Mouse (Mus musculus) hindbrain, embryonic 15.5 days (tissue): ENCODE measurements around the gene Ankrd31. TPM values are rescaled to one million over a fixed set of nuclear protein-coding genes. Genes with fewer than 3 reads are reported as not detected.

Source experiments
- ATAC-seq: fragments of 200-750 bp; cut with Nextera tagmentation; 2 replicates; pipeline ENCODE4 v1.8.0; 2017; ENCODE audit warnings: low read depth, moderate number of reproducible peaks, moderate TSS enrichment; ENCODE audit not compliant: low FRiP score
- H3K27ac ChIP-seq: fragments of 300-500 bp; sonication (generic); replicated peaks from 2 replicates; pipeline ENCODE4 v1.5.1; 2015; ENCODE audit warnings: mild to moderate bottlenecking, inconsistent platforms
- H3K27me3 ChIP-seq: fragments of 300-500 bp; sonication (generic); 2 replicates; pipeline ENCODE4 v1.6.1; 2015; ENCODE audit warnings: control low read depth, inconsistent platforms
- H3K36me3 ChIP-seq: fragments of 300-500 bp; sonication (generic); 2 replicates; pipeline ENCODE4 v1.6.1; 2015; ENCODE audit warnings: control low read depth, inconsistent platforms
- H3K4me1 ChIP-seq: fragments of 300-500 bp; sonication (generic); replicated peaks from 2 replicates; pipeline ENCODE4 v1.6.1; 2015; ENCODE audit warnings: control low read depth, inconsistent platforms
- H3K4me2 ChIP-seq: fragments of 300-500 bp; sonication (generic); 2 replicates; pipeline ENCODE4 v1.6.1; 2015; ENCODE audit warnings: moderate library complexity, mild to moderate bottlenecking, inconsistent platforms
- H3K4me3 ChIP-seq: fragments of 300-500 bp; sonication (generic); 2 replicates; pipeline ENCODE4 v1.5.1; 2015; ENCODE audit warnings: mild to moderate bottlenecking, inconsistent platforms
- H3K9ac ChIP-seq: fragments of 300-500 bp; sonication (generic); 2 replicates; pipeline ENCODE4 v1.6.1; 2015; ENCODE audit warnings: inconsistent platforms
- H3K9me3 ChIP-seq: fragments of 300-500 bp; sonication (generic); 2 replicates; pipeline ENCODE4 v1.6.1; 2016; ENCODE audit warnings: control low read depth, inconsistent platforms
- WGBS: fragments of 180-500 bp; shearing (Covaris S2); methylation state at CpG from one replicate; pipeline ENCODE4 v1.1.7; 2015; 5-methylcytosine and 5-hydroxymethylcytosine counted together
- polyA plus RNA-seq: library from polyadenylated mRNA; unstranded; fragments of >200 nt; fragmentation: Nextera tagmentation; extraction: Ambion mirVana; gene quantifications from 2 replicates; pipeline ENCODE4 v1.2.1, GENCODE M21; 2015

The Ankrd31 gene
- 0.03 TPM in 1 of 2 replicates, not detected in the other for polyA plus RNA-seq

DNA sequence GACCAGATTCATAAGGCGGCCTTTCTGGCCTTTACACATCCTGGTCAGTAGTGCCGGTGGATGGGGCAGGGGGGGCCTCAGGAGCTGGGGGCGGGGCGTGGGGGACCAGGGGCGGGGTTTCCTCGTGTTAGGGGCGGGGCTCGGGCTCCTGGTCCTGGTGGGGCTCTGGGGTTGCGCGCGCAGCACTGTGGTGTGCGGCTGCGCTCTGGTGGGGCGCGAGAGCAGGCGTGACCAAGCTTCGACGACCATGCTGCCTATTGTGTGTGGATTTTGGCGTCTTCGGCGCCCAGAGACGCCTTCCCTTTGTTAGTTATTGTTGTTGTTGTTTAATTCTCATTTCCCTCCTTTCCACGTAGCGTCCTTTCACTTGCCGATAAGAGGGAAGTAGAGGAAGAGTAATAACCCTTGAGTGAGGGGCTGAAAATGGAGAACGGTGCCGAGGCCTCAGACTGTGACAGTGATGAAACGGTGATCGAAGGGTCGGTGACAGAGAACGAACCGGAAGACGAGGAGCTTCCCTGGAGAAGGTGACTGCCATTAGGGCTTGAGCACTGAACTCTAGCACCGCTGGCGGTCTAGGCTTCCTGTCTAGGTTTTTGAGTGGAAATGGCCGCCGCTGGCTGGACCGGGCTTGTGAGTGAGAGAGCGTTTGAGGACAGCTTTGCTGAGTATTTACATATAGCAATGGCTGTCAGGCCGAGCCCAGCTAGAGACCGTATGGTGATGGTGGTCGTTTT is at the start of gene Ankrd31:
Gene Ankrd31 (plus strand): TSS at position 164 of the 737 bp plus-strand sequence.
- 90% methylated on average over 42 of the region's 42 CpGs for WGBS
- Histone ChIP-seq H3K9ac (no peak within 1 kb of the TSS), H3K27me3 (no peaks in the 10 kb centered on the region), H3K4me1 (no peaks in the 10 kb centered on the region), H3K4me2 (no peak within 1 kb of the TSS), H3K9me3 (no peaks in the 10 kb centered on the region), H3K27ac (no peak within 1 kb of the TSS), H3K4me3 (no peak within 1 kb of the TSS), H3K36me3 (no peaks in the 10 kb centered on the region)
- no peak for ATAC-seq

GRCm38 (mm10) chr13:96702567-96703278 is 45.3 kb upstream of the Ankrd31 start:
- no peaks in the 10 kb centered on the region for H3K4me1 ChIP-seq
- no peak overlapping the region for H3K9ac ChIP-seq
- H3K27me3 ChIP-seq: no peaks in the 10 kb centered on the region
- H3K9me3 ChIP-seq: no peaks in the 10 kb centered on the region
- no peaks in the 10 kb centered on the region for H3K36me3 ChIP-seq
- WGBS: 78% methylated on average over 9 of the region's 9 CpGs
- no peak overlapping the region for H3K4me2 ChIP-seq
- H3K4me3 ChIP-seq: no peak overlapping the region
- H3K27ac ChIP-seq: no peak overlapping the region
- no peak for ATAC-seq

GRCm38 (mm10) chr13:96709269-96710233 is 38.5 kb upstream of the Ankrd31 start:
- no peak overlapping the region for H3K9ac ChIP-seq
- H3K9me3 ChIP-seq: no peaks in the 10 kb centered on the region
- ATAC-seq: no peak
- H3K27me3 ChIP-seq: no peaks in the 10 kb centered on the region
- no peaks in the 10 kb centered on the region for H3K36me3 ChIP-seq
- WGBS: 83% methylated on average over 8 of the region's 8 CpGs
- H3K4me3 ChIP-seq: no peak overlapping the region
- H3K4me1 ChIP-seq: no peaks in the 10 kb centered on the region
- no peak overlapping the region for H3K4me2 ChIP-seq
- no peak overlapping the region for H3K27ac ChIP-seq

DNA sequence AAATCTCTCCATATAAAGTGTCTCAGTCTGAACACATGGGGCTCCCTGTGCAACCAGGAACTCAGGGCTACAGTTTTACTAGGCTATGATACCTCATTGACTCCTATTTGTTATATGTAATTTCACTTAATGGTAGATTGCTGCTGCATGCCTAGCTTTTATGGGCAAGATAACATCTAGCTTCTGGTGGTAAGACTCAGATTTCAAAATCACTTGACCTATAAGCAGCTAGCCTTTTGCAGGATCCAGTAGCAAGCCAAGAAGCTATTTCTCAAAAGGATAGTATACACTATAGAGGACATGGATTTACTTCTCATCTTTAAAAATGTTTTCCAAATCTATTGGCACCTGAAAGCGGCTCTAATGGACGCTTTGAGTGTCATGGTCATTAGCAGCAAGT is 31.8 kb upstream of the Ankrd31 start:
- Histone ChIP-seq H3K4me1 (no peaks in the 10 kb centered on the region), H3K4me2 (no peak overlapping the region), H3K4me3 (no peak overlapping the region), H3K27ac (no peak overlapping the region), H3K9ac (no peak overlapping the region), H3K36me3 (no peaks in the 10 kb centered on the region), H3K27me3 (no peaks in the 10 kb centered on the region), H3K9me3 (no peaks in the 10 kb centered on the region)
- 90% methylated on average over 2 of the region's 2 CpGs for WGBS
- no peak for ATAC-seq

DNA sequence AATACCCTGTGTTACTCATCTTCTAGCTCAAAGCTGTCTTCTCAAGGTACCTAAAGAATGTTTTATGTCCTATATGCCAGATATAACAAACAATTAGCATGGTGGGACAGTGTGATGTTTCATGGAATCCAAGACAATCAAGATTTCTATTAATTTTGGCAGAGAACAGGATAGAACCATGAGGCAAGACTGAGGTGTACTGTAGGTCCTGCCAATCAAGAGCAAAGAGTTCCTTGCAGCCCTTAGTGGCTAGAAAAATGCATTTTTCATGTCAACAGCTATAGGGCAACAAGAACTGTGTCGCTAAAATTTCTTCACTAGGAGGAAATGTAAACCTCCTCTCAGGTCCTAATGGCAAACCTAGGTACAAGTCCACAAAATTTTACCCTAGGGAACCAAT is 30.3 kb upstream of the Ankrd31 start:
- Histone ChIP-seq H3K4me1 (no peaks in the 10 kb centered on the region), H3K9me3 (no peaks in the 10 kb centered on the region), H3K36me3 (no peaks in the 10 kb centered on the region), H3K4me2 (no peak overlapping the region), H3K27ac (no peak overlapping the region), H3K4me3 (no peak overlapping the region), H3K9ac (no peak overlapping the region), H3K27me3 (no peaks in the 10 kb centered on the region)
- 67% methylated on average over 1 of the region's 1 CpGs for WGBS
- no peak for ATAC-seq

- no peaks in the 10 kb centered on the region for H3K4me1 ChIP-seq
- no peaks in the 10 kb centered on the region for H3K36me3 ChIP-seq
- H3K4me3 ChIP-seq: no peak overlapping the region
- H3K9ac ChIP-seq: no peak overlapping the region
- H3K9me3 ChIP-seq: no peaks in the 10 kb centered on the region
- no peaks in the 10 kb centered on the region for H3K27me3 ChIP-seq
- ATAC-seq: no peak
- no peak overlapping the region for H3K27ac ChIP-seq
- no peak overlapping the region for H3K4me2 ChIP-seq
- WGBS: 95% methylated on average over 2 of the region's 2 CpGs
Observed at GRCm38 (mm10) chr13:96720003-96720402, 28.1 kb upstream of the Ankrd31 start.

- no peaks in the 10 kb centered on the region for H3K9me3 ChIP-seq
- H3K36me3 ChIP-seq: no peaks in the 10 kb centered on the region
- 86% methylated on average over 7 of the region's 7 CpGs for WGBS
- no peak for ATAC-seq
- no peak overlapping the region for H3K27ac ChIP-seq
- H3K4me1 ChIP-seq: no peaks in the 10 kb centered on the region
- H3K9ac ChIP-seq: no peak overlapping the region
- no peak overlapping the region for H3K4me3 ChIP-seq
- H3K27me3 ChIP-seq: no peaks in the 10 kb centered on the region
- H3K4me2 ChIP-seq: no peak overlapping the region
Observed at GRCm38 (mm10) chr13:96728289-96728688, 19.8 kb upstream of the Ankrd31 start.

GRCm38 (mm10) chr13:96729146-96729545 is 18.9 kb upstream of the Ankrd31 start:
- no peaks in the 10 kb centered on the region for H3K9me3 ChIP-seq
- no peaks in the 10 kb centered on the region for H3K4me1 ChIP-seq
- WGBS: 97% methylated on average over 5 of the region's 5 CpGs
- no peak overlapping the region for H3K27ac ChIP-seq
- no peak overlapping the region for H3K4me2 ChIP-seq
- no peak for ATAC-seq
- no peak overlapping the region for H3K4me3 ChIP-seq
- no peaks in the 10 kb centered on the region for H3K36me3 ChIP-seq
- no peak overlapping the region for H3K9ac ChIP-seq
- H3K27me3 ChIP-seq: no peaks in the 10 kb centered on the region

- WGBS: 91% methylated on average over 1 of the region's 1 CpGs
- no peaks in the 10 kb centered on the region for H3K9me3 ChIP-seq
- H3K27ac ChIP-seq: no peak overlapping the region
- no peak overlapping the region for H3K4me3 ChIP-seq
- no peak overlapping the region for H3K9ac ChIP-seq
- H3K36me3 ChIP-seq: no peaks in the 10 kb centered on the region
- H3K4me1 ChIP-seq: no peaks in the 10 kb centered on the region
- no peak overlapping the region for H3K4me2 ChIP-seq
- ATAC-seq: no peak
- H3K27me3 ChIP-seq: no peaks in the 10 kb centered on the region
Observed at GRCm38 (mm10) chr13:96730116-96730515, 18.0 kb upstream of the Ankrd31 start.

- 47% methylated on average over 1 of the region's 1 CpGs for WGBS
Observed at GRCm38 (mm10) chr13:96735175-96735574, 12.9 kb upstream of the Ankrd31 start.

DNA sequence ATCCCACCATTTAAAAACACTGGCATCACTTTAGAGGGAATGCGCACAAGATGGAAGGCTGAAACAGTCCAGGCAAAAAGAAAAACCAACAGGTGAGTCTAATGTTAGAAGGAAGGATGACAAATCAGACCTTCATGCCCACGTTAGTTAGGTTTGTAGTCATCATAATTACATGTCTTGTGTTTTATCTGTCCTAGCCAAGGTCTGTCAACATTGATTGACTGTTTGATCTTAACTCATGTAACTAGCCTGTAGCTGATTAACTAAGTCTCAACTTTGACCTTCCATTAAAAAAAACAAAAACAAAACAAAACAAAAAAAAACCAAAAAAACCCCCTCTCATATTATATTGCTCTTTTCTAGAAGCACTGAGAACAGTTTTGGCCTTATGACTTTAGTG is 7.9 kb upstream of the Ankrd31 start:
- H3K36me3 ChIP-seq: no peaks in the 10 kb centered on the region
- H3K9me3 ChIP-seq: no peaks in the 10 kb centered on the region
- 90% methylated on average over 2 of the region's 2 CpGs for WGBS
- no peaks in the 10 kb centered on the region for H3K27me3 ChIP-seq
- H3K4me1 ChIP-seq: no peaks in the 10 kb centered on the region
- H3K4me3 ChIP-seq: no peak overlapping the region
- ATAC-seq: no peak
- H3K4me2 ChIP-seq: no peak overlapping the region
- no peak overlapping the region for H3K9ac ChIP-seq
- no peak overlapping the region for H3K27ac ChIP-seq

More at GRCm38 (mm10) chr13:96735175-96735574, 12.9 kb upstream of the Ankrd31 start:
- no peak for ATAC-seq
- H3K9me3 ChIP-seq: no peaks in the 10 kb centered on the region
- no peaks in the 10 kb centered on the region for H3K36me3 ChIP-seq
- no peaks in the 10 kb centered on the region for H3K27me3 ChIP-seq
- H3K4me1 ChIP-seq: no peaks in the 10 kb centered on the region
- H3K4me2 ChIP-seq: no peak overlapping the region
- no peak overlapping the region for H3K27ac ChIP-seq
- no peak overlapping the region for H3K9ac ChIP-seq
- H3K4me3 ChIP-seq: no peak overlapping the region

DNA sequence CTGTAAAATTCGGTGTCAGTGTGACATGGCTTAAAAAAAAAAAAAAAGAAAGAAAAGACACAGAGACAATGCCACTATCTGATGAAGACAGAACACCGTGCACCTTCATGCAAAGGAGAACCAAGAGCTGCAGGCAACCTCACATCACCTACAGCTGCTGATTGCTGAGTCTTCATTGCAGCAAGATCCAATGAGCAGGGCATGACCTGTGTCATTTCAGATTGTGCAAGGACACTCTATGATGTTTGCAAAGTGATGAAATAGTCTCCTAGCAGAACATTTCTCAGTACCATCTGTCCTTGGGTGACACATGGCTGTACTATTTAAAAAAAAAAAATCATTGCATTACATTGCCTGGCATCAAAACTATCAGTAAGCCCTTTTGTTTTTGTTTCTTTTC is 5.2 kb upstream of the Ankrd31 start:
- H3K9ac ChIP-seq: no peak overlapping the region
- no peak overlapping the region for H3K4me3 ChIP-seq
- no peaks in the 10 kb centered on the region for H3K36me3 ChIP-seq
- no peak overlapping the region for H3K27ac ChIP-seq
- H3K4me2 ChIP-seq: no peak overlapping the region
- WGBS: 79% methylated on average over 2 of the region's 2 CpGs
- ATAC-seq: no peak
- no peaks in the 10 kb centered on the region for H3K4me1 ChIP-seq
- no peaks in the 10 kb centered on the region for H3K27me3 ChIP-seq
- H3K9me3 ChIP-seq: no peaks in the 10 kb centered on the region
